Mouse (Mus musculus): ENCODE results near the gene Hexdc.

Hexdc gene

DNA sequence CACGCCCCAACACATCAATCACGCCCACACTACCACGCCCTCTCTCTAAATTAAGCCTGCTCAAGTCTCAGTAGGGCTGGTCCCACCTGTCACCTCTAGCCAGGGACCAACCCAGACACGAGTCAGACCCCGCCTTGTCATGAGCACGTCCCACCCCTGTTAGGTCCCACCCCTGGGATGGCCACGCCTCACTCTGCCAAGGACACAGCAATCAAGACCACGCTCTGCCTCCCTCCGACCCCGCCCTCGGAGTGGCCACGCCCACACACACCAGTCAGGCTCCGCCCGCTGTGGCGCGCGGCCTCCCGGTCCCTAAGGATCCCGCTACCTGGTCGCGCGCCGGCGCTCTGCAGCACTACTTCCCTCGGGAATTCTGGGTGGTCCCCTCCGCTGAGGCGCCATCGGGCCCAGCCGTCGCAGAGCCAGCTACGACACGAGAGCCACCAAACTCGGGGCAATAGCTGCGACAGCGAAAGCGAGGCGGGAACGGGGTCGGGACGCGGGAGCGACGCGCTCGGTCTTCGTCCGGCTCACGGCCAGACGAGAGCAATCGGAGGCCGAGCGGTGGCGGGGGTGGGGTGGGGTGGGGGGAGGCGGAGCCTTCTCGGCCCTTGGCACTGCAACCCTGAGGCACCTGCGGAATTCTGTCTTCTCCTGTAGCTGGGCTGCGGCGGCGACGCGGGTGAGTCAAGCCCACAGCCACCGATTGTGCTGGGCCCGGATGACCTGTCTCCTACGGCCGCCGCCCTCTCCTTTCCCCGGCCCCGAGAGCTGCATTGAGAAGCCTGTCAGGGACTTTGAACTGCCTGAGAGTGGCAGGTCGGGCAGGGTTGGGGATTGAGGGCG lies at the start of gene Hexdc, which contains the start of gene Ogfod3:
Gene Hexdc (plus strand): TSS at position 273 of the 846 bp plus-strand sequence.
Gene Ogfod3 (minus strand): TSS at position 551 of the 846 bp plus-strand sequence.
- peak; percentile 90 for DNase-seq (ENCODE audit: low read depth, low spot score)

GRCm38 (mm10) chr11:121156411-121156891 lies 47.8 kb upstream of the Hexdc start:
- no peak for DNase-seq (ENCODE audit: low read depth, low spot score)

- DNase-seq (ENCODE audit: low read depth, low spot score) = no peak
Observed at GRCm38 (mm10) chr11:121159971-121160370, 44.3 kb upstream of the Hexdc start, which contains the start of gene Uts2r. Gene Uts2r, plus strand, starts transcription at chr11:121160271.

GRCm38 (mm10) chr11:121160636-121161346 lies 43.4 kb upstream of the Hexdc start:
- DNase-seq (ENCODE audit: low read depth, low spot score) = no peak

- DNase-seq (ENCODE audit: low read depth, low spot score) = no peak
Observed at GRCm38 (mm10) chr11:121163751-121164150, 40.5 kb upstream of the Hexdc start.

DNA sequence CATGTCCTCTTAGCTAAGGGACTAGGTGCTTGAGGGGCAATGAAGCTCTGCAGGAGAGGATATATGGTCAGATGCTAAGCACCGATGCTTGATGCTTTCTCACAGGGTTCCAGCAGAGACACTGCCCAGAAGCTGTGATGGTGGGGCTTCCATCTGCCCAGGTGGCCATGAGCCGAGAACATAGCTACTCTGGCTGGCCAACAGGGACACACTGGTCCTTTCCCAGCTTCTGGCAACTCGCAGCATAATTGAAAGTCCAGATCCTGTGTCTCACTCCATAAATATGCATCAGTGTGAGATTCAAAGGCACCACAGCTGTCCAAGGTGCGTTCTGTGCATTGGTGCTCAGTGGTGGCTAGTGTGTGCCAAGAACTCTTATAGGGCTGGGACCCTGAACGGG lies 31.0 kb upstream of the Hexdc start:
- no peak for DNase-seq (ENCODE audit: low read depth, low spot score)

DNA sequence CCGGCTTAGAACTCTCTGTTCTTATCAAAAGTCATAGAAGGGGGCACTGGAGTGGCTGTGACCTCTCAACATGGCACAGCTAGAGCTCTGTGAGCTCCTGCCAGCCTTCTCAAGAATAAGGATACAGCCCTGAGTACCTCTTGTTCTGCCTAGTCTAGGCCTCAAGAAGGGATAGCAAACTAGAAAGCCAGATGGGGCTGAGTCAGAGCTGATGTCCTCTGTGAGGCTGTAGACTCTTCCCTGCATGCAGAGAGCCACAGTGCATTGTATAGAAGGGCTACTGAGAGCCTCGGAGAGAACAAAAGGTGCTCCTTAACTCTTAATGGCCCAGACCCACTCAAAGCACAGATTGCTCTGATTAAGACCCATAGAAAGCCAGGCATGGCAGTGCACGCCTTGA lies 30.0 kb upstream of the Hexdc start:
- DNase-seq (ENCODE audit: low read depth, low spot score) = no peak

DNA sequence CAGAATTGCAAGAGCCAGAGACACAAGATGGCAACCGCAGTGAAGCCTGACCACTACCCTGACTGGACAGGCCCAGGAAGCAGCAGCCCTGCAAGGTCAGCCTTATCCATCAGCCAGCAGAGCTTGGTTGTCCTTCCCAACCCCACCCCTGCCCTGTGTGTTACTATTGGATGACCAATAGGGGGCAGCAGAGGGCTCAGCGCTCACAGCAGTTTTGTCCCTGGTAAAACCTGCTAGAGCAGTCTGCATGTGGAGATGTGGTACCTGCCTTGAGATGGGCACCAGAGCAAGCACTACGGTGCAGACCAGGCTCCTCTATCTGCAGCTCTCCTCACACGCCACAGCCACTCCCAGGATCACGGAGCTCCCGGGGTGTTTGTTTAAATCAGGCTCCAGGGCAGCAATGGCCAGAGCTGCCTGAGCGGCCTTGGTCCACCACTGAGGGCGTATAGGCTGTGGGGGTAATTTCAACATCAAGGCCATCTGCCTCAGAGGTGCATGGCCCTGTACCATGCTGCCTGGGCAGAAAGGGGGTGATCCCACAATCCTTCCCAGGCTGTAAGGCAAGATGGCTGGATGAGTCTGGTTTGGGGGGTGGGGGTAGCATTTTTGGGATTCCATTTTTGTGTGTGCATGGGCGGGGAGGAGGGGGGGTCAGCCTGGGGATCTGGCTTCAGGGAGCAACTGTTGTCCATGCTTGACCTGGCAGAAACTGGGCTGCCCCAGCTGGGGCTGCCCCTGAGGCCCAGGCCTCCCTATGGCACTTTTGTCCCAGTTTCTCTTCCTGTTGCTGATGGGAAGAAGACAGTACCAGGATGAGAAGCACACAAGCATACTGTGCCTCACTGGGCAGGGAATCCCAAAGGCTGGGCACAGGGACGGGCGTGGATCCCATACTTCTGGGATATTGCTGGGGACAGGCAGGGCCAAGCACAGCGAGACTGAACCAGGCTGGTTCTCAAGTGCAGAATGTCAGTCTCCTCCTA lies 27.7 kb upstream of the Hexdc start:
- peak; percentile 47 for DNase-seq (ENCODE audit: low read depth, low spot score)

DNA sequence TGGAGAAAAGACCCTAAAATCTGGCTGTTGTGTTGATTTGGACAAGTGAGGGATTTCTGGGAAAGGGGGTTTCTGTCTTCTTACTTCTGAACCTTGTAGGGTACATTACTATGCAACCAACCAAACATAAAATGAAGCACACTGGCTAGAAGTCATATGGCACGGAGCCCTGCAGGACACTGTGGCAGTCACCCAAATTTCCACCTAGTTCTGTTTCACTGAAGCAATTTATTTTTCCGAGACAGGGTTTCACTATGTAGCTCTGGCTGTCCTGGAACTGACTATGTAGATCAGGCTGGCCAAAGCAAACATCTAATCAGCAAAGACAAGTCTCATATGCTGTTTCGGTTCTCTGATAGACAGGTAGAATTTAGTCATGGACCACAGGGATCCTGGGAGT lies 14.6 kb upstream of the Hexdc start:
- no peak for DNase-seq (ENCODE audit: low read depth, low spot score)

- DNase-seq (ENCODE audit: low read depth, low spot score) = no peak
Observed at GRCm38 (mm10) chr11:121192742-121193141, 11.5 kb upstream of the Hexdc start.

- DNase-seq (ENCODE audit: low read depth, low spot score) = no peak
Observed at GRCm38 (mm10) chr11:121193415-121193814, 10.8 kb upstream of the Hexdc start.

DNA sequence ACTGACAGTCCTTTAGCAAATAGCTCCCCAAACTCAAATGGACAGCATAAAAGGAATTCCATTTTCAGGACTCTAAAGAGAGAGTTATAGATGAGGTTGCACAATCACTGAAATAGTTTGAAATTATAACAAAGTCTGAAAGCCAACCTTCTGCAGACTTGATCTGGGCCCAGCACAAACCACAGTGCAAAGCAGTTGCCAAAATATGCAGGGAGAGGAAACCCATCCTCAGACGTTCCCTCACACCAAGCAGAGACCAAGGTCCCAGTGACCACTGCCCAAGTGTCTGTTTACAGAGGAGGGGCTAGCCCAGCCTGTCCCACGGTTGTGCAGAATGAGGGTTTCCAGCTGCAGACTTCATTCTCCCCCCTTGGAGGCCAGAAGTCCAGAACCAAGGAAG lies 5.6 kb upstream of the Hexdc start:
- DNase-seq (ENCODE audit: low read depth, low spot score) = no peak

DNA sequence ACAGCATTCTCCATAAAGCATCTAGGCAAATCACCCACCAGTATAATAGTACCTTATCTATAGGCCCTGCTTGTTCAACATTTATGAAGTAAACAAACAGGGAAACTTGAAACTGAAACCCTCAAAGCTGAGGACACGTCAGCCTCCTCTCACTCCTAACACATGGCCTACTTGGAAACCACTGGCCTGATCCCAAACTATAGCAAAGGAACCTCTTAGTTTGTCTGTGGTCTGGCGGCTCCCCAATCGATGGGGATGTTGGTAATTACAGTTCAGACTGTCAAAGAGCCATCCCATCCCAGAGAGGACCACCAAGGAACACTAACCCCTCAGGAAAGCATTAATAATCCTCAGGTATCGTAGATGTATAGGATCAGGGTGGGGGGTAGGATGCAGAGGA lies 4.4 kb upstream of the Hexdc start:
- DNase-seq (ENCODE audit: low read depth, low spot score) = no peak

- DNase-seq (ENCODE audit: low read depth, low spot score) = no peak
Observed at GRCm38 (mm10) chr11:121200781-121201180, 3.5 kb upstream of the Hexdc start.

DNA sequence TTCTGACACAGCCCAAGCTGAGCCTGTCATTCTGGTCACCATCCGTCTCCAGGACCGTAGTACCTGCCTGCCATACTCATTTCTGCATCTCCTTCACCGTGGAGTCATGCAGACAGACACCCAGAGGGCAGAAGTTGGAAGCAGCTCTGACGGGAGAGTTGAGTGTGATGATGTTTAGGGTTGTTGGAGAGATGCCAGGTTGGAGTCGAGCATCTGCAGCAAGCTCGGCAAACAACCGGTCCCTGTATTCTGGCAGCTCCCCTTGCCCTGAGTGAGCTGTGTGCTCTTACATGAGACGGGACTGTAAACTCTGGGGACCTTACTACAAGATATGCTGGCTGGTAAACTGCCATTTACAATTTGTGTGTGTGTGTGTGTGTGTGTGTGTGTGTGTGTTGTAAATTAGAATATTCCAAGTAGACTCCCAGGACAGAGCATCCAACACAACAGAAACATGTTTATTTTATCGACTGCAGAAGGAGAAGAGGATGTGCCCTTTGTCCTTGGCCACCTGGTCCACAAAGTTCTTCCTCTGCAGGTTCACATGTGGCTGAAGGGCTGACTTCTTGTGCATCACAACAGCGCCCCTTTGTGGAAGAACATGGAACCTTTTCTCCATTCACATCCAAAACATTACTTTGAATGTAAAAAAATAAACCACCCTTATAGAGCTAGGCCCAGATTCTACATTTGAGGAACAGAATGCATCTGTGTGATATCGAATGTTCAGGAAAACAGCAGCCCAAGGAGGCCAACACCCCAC lies 2.6 kb upstream of the Hexdc start:
- no peak for DNase-seq (ENCODE audit: low read depth, low spot score)

DNA sequence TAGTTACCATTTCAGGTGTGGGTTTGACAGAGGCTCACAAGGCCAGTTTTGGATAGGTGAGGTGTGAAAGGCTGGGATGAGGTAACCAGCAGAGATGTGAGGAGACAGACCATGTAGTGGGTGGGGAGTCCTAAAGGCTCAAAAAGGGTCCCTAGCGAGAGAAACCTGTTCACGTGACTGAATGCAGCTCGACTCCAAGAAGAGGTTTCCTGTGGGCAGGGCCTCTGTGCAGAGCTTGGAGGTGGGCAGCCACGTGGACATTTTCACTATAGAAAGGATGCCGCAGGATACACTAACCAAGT lies 423 bp upstream of the Hexdc start:
- DNase-seq (ENCODE audit: low read depth, low spot score) = no peak

DNA sequence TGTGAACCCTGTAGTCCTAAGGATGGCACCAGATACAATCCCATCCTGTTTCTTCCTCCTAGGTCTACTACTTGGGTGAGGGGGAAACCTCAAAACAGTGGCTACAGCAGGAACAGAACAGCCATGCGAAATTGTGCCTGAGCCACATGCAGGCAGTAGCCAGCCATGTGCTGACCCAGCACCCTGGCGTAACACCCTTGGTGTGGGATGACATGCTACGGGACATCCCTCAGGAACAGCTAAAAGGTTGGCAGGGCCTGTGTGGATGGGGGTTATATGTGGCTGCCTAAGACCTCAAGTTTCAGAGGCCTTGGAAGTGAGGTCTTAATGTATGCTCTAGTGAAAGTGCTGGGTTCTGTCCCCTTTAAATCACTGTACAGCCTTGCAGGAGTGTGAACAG lies 12.6 kb downstream of the Hexdc start:
- DNase-seq (ENCODE audit: low read depth, low spot score) = no peak

DNA sequence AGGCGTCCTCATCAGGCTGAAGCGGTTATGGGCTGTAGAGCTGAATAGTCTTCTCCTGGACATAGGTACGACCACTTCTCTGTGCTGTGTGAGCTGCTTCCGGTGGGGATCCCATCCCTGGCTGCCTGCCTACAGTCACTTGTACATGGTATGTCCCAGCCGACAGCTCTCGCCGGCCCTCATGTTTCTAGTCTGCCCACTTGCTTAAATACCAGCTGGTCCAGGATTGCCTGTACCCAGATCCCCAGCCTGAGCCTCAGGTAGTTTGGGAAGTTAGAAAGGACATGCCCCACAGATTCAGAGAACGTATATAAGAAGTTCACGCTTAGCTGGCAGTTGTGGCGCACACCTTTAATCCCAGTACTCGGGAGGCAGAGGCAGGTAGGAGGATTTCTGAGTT lies 15.5 kb downstream of the Hexdc start:
- no peak for DNase-seq (ENCODE audit: low read depth, low spot score)

DNA sequence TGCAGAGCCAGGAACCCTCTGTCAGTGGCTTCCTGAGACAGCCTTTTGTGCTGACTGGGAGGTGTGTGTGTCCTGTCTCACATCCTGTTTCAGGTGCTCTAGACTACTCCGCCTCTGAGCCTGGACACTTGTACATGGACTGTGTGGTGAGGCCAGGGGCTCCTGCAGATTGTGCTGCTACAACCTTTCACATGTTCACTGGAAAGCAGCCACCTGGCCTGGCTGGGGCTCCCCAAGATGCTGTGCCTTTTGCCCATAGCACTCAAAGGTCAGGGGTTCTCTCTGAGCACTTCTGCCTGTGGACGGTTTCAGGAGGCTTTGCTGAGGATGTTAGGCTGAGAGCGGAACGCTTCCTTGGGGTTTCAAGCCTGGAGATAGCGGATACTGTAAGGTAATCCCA lies 16.5 kb downstream of the Hexdc start:
- DNase-seq (ENCODE audit: low read depth, low spot score) = no peak

DNA sequence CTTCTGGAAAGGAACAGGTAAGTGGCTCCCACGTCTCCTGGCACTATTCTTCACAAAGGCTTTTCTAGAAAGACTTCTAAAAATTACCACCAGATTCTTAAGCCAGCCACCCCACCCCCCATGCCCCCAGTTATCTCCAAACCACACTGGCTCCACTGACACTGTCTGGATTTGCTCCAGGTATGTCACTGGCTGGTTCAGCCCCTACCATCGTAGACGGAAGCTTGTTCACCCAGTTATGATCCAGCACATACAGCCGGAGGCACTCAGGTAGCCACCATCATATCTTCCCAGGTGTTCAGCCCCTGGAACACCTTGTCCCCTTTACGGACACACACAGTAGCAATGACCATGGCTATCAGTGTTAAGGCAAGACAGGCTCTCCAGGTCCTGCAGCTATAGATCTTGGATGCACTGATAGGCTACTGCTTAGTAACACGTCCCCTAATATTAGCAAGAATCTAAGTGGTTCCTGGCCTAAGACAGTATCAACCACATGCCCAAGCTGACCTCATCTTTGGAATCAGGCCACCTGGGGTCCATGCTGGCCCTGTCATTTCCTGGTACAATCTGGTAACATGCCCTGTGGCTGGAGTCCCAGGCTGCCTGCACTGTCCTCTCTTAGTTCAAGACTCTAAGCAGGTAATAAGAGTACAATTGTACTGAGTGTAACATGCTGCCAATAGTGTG lies 17.2 kb downstream of the Hexdc start:
- no peak for DNase-seq (ENCODE audit: low read depth, low spot score)

Measured in retina, adult 2 months (tissue).